Mouse (Mus musculus) erythroblast, adult 5-6 weeks (primary cell): Measurements from ENCODE around the gene Ppt1. TPM values are rescaled to one million over a fixed set of nuclear protein-coding genes. Genes with fewer than 3 reads are reported as not detected.
A peak's percentile ranks its signal among the peaks of the same experiment; 100 is the strongest.
"Not testable (repeated sequence)": the region's sequence is repeated elsewhere in the genome, so short reads cannot be mapped to it uniquely, and the experiment has no call there.

Source experiments
- ATAC-seq: replicated peaks from 2 replicates; pipeline ENCODE4 v1.8.0; 2016; ENCODE audit warnings: moderate number of reproducible peaks, mild to moderate bottlenecking, moderate TSS enrichment, inconsistent platforms; ENCODE audit not compliant: poor library complexity, low FRiP score, severe bottlenecking
- total RNA-seq, 2 experiments: library from RNA; stranded (forward) in 1 of 2; stranded (reverse) in 1 of 2; fragments of 150-400 nt in 1 of 2; fragments of 200-764, 138-1000 nt in 1 of 2; gene quantifications; 2 replicates each; pipeline versions ENCODE4 v1.2.3 to v1.2.4; 2015 to 2017; ENCODE audit warnings: low replicate concordance in 2 of 2

Ppt1 gene
- 33.6 and 48.4 TPM in 2 replicates for total RNA-seq (2015; ENCODE audit: low replicate concordance)
- total RNA-seq (2017; ENCODE audit: low replicate concordance) = 12.9 and 14.9 TPM in 2 replicates

DNA sequence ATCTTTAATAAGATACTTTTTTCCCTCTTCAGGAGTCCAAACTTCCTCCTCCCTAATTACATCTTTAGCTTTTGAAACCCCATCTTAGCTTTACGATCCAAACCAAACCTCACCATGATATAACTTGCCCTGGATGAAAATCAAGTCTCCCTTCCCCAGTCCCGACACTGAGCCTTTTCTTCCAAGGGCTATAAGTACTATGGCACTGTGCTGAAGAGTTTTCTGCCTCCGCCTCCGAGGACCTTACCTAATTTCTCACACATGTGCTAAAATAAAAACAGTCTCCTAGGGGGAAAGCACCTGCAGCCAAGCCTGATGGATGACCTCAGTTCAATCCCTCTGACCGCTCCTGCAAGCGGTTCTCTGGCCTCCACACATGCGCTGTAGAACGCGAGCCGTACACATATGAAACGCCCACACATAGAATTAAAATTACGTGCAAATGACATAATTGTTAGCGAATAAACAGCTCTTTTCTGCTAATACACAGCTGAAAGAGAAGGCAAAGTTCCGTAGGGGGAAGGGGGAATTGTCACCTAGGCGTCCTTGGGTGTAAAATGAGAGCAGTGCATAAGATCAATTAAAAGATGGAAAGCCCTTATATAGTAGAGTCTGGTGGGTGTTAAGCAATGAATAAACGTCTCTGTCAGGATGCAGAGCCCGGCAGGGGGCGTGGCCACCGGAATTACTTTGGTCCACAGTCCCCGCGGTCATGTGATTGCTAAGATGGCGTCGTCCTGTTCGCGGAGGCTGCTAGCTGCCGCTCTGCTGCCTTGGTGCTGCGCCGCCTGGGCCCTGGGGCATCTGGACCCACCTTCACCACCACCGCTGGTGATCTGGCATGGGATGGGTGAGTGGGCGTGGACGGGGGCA lies at the start of gene Ppt1:
Gene Ppt1 (plus strand): TSS at position 713 of the 873 bp plus-strand sequence.
- peak; percentile 96 for ATAC-seq

DNA sequence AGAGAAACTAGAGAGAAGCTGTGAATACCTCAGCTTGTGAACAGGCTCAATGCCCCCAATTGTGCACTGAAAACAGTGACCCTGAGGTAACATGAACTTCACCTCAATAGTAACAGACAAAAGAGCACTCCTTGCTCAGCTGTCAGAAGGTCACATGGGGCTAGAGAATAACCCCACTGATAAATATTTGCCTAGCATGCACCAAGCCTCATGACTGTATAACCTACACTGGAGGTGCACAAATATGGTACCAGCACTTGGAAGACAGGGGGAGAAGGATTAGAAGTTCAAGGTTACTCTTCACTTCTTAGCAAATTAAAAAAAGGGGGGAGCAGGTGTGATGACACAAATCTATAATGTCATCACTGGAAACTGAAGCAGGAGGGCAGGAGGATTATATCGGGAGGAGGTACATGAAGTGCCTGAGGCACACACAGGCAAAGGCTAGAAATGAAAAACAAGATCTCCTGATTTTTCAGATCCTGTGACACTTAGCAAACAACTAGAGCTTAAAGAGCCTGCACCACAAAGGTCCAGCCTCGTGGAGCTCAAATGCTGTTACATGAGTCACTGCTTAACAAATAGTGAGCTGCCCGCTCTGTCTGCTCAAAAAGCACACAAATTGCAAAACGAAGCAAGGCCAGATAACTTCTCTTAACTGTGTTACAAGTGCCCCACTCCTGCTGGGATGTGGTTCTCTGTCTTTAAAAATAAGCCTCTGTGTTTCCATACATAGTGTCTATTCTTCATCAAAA lies 46.5 kb upstream of the Ppt1 start:
- no peak for ATAC-seq

DNA sequence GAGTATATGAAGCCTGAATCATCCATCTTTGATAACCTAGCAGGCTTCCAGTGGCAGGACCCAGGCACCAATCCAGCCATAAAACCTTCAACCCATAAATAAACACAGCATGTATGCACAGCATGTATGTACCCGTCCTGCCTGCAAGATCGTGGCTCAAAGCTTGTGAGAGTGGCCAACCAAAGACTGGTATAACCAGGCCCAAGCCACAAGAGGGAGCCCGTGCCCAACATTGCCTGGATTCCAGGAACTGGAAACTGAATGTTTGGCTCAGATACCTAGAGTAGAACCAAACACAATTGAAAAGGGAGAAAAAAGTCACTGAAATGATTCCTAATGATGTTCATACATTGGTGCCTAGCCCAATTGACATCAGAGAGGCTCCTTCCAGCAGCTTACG lies 27.9 kb upstream of the Ppt1 start:
- ATAC-seq = no peak

DNA sequence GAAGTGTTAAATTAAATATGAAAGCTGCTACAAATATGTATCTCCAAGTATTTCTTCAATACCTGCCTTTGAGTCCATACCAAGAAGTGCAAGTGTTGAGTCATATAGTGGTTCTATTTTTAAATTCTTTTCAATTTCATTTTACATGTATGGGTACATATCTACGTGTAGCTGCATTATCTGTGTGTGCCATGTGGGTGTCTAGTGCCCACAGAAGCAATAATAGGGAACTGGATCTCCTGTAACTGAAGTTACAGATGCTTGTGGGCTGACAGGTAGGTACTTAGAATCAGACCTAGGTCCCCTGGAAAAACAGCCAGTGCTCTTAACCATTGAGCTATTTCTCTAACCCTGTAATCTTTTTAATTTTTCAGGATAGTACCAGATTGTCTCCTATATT lies 24.9 kb upstream of the Ppt1 start:
- ATAC-seq = no peak

DNA sequence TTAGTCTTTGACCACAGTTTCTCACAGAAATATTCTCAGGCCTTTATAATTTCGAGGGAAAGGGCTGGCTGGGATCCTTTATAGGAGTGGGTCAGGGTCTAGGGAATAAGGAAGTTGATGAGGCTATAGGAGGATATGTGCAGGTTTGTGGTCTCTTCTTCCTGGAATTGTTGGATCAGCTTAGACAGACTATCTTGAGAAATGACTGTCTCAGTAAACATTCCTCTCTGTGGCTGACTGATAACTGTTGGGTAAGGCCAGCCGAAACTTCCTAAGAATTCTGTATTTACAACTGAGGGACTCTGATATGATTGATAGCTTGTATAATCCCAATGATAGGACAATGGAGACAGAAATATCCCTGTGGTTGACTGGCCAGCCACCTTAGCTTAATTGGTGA lies 24.2 kb upstream of the Ppt1 start:
- no peak for ATAC-seq

DNA sequence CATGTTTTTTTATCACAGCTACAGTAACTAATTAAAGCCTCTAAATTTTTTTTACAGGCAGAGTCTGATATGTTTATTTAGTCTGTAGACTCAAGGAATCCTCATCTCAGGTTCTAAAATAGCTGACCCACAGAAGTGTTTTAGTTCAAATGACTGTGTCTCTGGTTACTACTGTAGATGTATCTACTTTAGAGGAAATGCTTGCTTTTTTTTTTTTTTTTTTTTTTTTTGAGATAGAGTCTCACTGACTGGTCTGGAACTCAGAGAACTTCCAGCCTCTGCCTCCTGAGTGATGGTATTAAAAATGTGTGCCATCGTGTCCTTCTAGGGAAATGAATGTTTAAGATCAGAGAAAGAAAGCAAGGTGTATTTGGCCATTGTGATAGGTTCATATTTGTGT lies 19.8 kb upstream of the Ppt1 start:
- no peak for ATAC-seq

DNA sequence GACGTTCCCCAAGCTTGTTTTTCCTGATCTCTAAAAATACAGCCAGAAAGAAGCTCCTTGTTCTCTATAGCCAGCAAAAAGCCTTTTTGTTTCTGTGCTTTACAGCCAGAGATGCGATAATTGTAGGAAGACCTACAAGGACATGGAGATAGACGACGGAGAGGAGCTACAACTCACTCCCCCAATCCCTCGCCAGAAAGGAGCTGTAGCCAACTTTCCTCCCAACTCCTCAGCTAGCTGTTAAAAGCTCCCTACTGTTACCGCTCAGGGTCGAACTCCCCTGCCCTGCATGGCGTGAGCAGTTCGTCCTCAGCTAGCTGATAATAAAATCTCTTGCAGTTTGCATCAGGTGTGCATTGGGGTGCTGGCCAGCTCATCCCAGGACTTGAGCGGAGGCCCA lies 15.1 kb upstream of the Ppt1 start:
- ATAC-seq = not testable (repeated sequence)

DNA sequence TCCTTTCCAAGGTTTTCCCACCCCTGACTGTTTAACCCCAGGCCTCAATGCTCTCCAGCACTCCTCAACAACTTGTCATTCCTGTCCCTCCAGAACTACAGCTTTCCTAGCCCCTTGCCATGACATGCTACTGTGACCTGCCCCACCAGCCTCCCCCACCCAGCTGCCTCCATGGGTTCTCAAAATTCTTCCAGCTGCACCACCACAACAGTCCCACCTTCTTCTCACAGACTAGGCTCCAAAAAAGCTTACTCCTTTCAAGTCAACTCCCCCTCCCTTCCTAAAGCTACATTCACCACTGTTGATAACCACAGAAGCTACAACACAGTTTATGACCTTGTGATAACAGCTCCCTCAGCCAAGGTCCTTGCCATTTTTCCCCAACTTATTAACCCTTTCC lies 8.4 kb upstream of the Ppt1 start:
- no peak for ATAC-seq

DNA sequence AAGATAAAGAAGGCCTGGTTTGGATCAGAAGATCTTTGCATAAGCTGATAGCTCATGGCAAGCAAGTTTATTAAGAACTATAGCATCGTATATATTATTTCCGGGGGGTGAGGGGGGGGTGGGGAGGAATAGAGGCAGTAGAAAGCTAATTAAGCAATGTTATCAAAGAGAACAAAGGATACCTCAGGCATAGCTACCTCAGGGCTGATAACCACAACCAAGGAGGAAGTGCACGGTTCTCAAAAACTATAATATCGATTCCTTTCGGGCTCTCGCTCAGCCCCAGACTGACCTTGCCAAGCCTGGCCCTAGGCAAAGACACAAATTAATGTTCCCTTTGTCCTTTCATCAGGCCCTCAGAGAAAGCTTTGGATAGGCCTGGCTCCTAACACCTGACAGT lies 6.7 kb upstream of the Ppt1 start:
- ATAC-seq = no peak

DNA sequence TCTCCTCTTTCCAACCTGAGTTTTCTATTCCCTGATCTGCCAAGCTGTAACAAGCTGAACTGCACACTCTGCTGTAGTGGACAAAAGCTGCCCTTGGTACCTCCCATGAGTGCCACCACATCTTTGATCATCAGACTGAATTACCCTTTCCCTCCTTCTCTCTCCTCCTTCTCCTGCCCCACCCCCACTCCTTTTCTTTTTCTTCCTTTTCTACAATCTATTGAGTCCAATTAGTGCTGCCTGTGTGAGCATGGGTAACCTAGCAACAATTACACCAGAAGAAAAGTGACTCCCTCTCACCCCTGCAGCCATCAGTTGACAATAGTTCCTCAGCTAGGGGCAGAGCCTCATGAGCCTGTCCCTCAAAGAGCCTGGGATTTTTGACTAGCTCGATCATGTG lies 4.2 kb upstream of the Ppt1 start:
- ATAC-seq = no peak

DNA sequence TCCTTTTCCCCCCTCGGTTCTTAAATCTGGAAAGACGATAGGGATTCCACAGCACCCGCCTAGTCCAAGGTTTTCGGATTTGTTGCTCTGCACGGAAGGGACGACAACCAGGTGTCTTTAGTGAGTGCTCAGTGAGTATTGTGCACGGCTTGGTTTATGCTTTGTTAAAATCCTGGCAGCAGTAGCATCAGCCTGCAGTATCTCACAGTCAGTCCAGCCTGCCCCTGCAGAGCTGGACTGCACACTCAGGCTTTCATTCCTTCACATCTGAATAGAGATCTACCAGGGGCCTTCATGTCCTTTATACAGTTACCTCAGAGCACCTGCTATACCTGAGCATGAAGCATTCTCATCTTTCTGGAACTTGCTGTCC lies 347 bp downstream of the Ppt1 start:
- peak; percentile 43 for ATAC-seq

DNA sequence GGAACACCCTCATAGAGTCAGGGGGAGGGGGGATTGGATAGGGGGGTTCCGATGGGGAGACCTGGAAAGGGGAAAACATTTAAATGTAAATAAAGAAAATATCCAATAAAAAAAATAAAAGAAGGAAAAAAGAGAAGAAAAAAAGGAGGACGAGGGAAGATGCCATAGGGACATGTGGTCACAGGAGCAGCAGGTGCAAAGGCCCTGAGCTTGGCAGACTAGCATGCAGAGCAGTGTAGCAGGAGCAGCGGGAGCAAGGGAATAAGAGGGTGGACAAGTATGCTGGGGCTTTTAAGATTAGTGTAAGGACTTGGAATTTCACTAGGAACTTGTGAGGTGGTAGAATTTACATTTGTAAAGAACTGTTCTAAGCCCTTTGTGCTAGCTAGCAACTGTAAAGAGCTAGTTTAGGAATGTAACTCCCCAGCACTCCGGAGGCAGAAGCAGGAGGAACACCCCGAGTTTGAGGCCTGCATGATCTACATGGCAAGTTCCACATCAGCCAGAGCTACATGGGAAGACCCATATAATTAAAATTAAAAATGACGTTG lies 1.2 kb downstream of the Ppt1 start:
- no peak for ATAC-seq

DNA sequence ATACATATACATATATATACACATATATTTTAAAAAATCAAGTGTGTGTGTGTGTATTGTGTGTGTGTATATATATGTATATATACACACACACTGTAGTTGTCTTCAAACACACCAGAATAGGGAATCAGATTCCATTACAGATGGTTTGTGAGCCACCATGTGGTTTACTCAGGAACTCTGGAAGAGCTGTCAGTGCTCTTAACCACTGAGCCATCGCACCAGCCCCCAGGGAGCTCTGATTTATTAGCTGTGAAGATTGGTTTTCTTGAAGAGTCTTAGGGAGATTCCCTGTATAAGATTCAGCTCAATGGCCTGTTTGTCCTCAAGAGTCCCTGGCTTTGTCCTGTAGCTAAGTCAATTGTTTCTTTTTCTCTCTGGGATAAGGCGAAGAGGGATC lies 2.0 kb downstream of the Ppt1 start:
- no peak for ATAC-seq

DNA sequence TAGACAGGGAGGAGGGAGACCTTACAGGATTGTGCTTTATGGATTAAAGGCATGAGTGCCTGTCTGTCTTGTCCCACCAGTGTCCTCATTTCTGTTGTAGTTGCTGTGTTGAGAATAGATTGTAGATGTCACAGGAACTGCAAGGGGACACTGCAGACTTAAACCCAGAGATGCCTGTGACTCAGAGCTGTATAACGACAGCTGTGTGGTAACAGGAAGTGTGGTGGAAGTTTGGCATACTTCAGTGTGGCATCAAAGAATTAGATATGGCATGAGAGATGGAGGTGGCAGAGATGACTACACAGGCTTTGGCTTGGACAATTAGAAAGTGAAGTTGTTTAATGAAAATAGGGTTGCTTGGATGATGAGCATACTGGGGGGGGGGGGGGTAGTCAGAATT lies 2.4 kb downstream of the Ppt1 start:
- no peak for ATAC-seq

DNA sequence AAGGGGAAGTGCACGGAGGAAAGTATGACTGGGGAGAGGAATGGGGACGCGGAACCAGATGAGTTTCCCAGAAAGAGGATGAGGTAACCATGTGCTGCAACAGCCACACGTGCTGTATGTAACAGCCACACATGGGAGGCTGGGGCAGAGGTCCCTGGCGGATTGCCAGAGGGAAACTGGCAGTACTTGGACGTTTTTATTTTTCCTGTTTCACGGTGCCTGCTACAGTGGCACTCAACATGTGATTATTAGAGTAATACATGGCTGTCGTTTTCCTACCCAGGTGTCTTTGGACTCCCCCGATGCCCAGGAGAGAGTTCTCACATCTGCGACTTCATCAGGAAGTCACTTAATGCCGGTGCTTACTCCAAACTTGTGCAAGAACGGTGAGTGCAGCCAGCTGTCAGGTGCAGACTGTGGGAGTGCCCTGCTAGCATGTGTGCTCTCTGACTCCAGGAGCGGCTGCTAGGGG lies 12.1 kb downstream of the Ppt1 start:
- no peak for ATAC-seq

DNA sequence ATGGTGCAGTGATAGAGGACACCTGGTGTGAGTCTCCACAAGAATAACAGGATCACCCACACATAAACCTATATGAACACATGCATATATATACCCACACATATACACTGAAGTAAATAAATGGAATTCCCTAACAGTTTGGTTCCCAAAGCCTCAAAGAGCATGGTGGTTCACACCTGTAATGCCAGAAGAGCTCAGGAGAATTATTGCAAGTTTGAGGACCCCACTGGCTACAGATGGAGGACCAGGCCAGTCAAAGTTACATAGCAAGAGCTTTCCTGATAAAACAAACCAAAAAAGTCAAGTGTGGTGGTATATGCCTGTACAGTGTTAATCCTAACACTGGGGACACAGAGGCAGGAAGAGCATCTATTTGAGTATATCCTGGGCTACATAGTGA lies 15.5 kb downstream of the Ppt1 start:
- ATAC-seq = no peak

DNA sequence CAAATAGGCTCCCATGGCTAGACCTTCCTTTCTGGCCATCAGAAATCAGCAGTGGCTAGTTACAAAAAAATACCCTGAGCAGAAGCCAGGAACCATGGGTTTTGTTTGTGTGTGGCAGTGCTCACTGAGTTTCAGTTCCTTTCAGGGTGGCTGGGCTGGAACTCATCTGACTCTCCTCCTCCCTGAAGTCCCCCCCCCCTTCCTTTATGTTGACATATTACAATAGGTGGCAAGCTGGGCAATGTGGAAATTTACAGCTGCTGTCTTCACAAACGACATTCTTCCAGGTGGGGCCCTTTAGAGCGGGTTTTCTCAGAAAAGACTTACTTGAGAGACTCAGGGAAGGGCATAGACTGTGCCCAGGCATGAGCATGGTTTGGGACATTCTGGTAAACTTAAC lies 17.6 kb downstream of the Ppt1 start:
- ATAC-seq = no peak

DNA sequence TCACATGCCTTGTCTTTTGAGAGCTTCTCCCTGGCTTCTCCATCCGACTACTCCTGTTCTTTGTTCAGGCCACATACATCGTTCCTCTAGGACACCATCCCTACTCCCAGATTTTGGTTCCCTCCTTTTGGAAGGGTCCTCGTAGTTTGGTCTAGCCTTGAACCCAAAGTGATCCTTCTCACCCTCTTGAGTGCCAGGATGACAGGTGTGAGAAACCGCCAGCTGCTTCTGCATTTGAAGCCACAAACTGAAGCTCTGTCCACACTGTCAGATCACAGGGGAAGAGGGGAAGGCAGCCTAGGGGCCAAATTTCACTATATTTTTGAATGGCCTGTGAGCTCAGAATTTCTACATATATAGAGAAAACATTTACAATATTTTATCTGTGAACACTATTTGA lies 18.7 kb downstream of the Ppt1 start:
- no peak for ATAC-seq

DNA sequence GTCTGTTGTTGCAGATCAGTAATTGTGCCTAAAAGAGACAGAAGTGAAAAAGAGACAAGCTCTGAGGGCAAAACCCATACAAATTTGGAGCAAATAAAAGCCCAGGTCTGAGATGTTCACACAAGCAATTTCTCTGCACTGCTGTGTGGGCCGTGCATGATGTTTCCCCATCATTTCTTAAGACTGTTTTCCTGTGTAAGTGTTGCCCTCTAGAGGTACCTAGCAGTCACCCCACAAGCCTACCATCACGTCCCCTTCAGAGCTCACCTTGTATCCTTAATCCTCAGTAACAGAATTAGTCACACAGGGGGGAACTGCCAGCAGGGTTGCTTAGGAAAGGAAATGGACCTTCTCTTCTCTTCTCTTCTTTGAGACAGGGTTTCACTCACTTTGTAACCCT lies 21.9 kb downstream of the Ppt1 start:
- no peak for ATAC-seq

DNA sequence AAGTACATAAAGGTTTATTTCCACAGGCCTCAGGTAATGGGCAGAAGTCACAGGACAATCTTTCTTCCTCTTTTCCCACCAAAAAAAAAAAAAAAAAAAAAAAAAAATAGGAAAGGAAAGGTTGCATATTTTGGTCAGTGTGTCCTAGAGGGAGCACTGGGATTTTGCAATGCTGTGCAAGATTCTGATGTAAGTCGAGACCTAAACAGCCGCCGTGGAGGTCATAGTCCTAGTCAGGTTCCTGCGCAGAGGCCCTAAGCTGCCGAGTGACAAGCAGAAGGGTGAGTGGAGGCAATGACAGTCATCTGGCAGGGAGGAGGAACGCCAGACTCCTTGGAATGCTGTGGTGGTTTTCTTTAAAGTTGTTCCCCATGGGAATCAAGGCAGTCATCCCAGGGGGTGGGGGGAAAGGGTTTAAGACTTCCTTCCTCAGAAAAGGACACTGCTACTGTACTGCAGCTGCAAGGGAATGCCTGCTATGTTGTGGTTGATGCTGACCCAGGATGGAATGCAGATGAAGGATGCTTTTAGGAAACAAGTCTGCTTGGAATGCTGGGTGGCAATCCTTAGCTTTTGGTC lies 23.1 kb downstream of the Ppt1 start:
- ATAC-seq = no peak
